Mouse (Mus musculus) testis, adult 2 months (tissue): ENCODE results near the gene Uncx.

Experiments
- CTCF ChIP-seq: fragments of 200-500 bp; IDR thresholded peaks from 2 replicates; pipeline ENCODE4 v1.5.1; 2012; ENCODE audit warnings: low read depth, mild to moderate bottlenecking, inconsistent platforms, low read length, moderate library complexity; ENCODE audit not compliant: control insufficient read depth, insufficient read depth, insufficient replicate concordance
- POLR2A ChIP-seq: fragments of 200-500 bp; IDR thresholded peaks from 2 replicates; pipeline ENCODE4 v1.6.1; 2012; ENCODE audit warnings: low read depth, mild to moderate bottlenecking, inconsistent platforms, low read length, moderate library complexity; ENCODE audit not compliant: control insufficient read depth

DNA sequence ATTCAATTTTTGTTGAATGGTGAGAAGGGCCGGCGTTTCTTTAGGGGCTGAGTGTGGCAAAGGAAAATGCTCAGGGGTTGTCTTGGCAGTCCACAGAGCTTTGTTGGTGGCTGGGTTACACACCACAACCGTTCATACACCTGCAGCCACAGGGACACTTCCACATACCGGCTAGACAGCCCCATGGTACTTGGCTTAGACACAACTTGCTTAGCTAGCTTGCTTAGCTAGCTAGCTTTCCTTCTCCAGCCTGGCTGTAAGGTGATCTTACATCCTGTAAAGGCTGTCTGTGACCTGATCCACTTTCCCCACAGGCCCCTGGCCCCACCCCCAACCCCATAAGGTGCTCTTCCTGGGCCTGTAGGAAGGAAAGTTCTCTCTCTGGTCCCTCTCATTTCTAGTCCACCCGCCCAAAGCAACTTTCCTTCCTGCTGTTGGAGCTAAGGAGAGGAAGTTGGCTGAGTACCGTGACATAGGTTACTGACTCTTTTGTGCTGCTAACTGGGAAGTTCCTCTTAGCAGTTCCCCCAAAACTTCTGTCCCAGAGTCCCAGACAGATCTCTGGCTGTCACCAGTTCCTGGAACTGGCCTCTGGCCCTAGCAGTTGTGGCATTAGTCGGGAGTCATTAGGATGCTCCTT is 12.3 kb downstream of the Uncx start:
- no peak for TF ChIP-seq POLR2A
- TF ChIP-seq CTCF, result no peak
